9 mouse cellular contexts compared by ENCODE assay signal in genomic region chr2:118659493-118659892, GRCm38 (mm10). TPM values are rescaled to one million over a fixed set of nuclear protein-coding genes. Genes with fewer than 3 reads are reported as not detected.
DNase-seq lines count a peak whose midpoint lies in the region; ATAC-seq and TF ChIP-seq lines count a peak whose summit lies in the region.
"Had no signal": no experiment of that assay in that cellular context is flagged by ENCODE, and none has a peak within 500 bp of the region (broad histone marks: within the 10 kb centered on the region; RNA-seq: fewer than 3 reads in every experiment).

No protein-coding gene starts in this region.

- no peak for TF ChIP-seq CTCF in hindbrain, postnatal 0 days (IDR thresholded peaks at IDR 0.05; ENCODE audit: low read depth)

- no peak for DNase-seq in kidney, postnatal 36 days
- DNase-seq in c-Kit-positive CD71-positive TER-119-positive erythroid progenitor cells, embryonic 14.5 days (ENCODE audit: low spot score) = peak; percentile 71
- DNase-seq in hindbrain, postnatal 0 days (ENCODE audit: low spot score) = no peak
- no peak for DNase-seq in lung, adult 18-20 months
- no peak for DNase-seq in kidney, postnatal 14 days
- no peak for DNase-seq in thymus, adult 18-20 months

- WGBS in kidney, embryonic 14.5 days = 82% methylated on average over 12 of the region's 12 CpGs
- 83% methylated on average over 12 of the region's 12 CpGs for WGBS in hindbrain, postnatal 0 days
- 86% methylated on average over 12 of the region's 12 CpGs for WGBS in midbrain, embryonic 15.5 days

- peak overlapping the region; percentile 53; the same call in 1 of the 2 replicates for H3K9ac ChIP-seq in kidney, embryonic 14.5 days (ENCODE audit: low read depth, low read length)
- no peak overlapping the region; the same call in 1 of the 2 replicates for H3K9ac ChIP-seq in hindbrain, postnatal 0 days (replicated peaks; ENCODE audit: low read length)
- H3K9ac ChIP-seq in midbrain, embryonic 15.5 days = peak overlapping the region; percentile 49

- no peak for ATAC-seq in kidney, embryonic 14.5 days (ENCODE audit: low FRiP score, low TSS enrichment)
- no peak for ATAC-seq in hindbrain, postnatal 0 days
- no peak for ATAC-seq in midbrain, embryonic 15.5 days (replicated peaks)

- H3K9me3 ChIP-seq in kidney, embryonic 14.5 days (ENCODE audit: control insufficient read depth, low read length) = no peaks in the 10 kb centered on the region
- H3K9me3 ChIP-seq in hindbrain, postnatal 0 days (ENCODE audit: low read length) = no peaks in the 10 kb centered on the region
- no peaks in the 10 kb centered on the region for H3K9me3 ChIP-seq in midbrain, embryonic 15.5 days

- H3K36me3 ChIP-seq in kidney, embryonic 14.5 days (ENCODE audit: control insufficient read depth, insufficient read depth, low read length) = no peaks in the 10 kb centered on the region
- H3K36me3 ChIP-seq in hindbrain, postnatal 0 days (ENCODE audit: insufficient read depth, low read length) = no peaks in the 10 kb centered on the region
- H3K36me3 ChIP-seq in midbrain, embryonic 15.5 days (replicated peaks) = no peaks in the 10 kb centered on the region

- H3K4me1 ChIP-seq in kidney, embryonic 14.5 days (ENCODE audit: control insufficient read depth, insufficient read depth, low read length) = peaks cover 19% of the 10 kb centered on the region
- H3K4me1 ChIP-seq in hindbrain, postnatal 0 days (ENCODE audit: insufficient read depth, low read length) = peaks cover 8% of the 10 kb centered on the region; the same call in 1 of the 2 replicates
- peaks cover 38% of the 10 kb centered on the region for H3K4me1 ChIP-seq in midbrain, embryonic 15.5 days

- H3K27me3 ChIP-seq in kidney, embryonic 14.5 days (ENCODE audit: control insufficient read depth, insufficient read depth, low read length) = peaks cover 19% of the 10 kb centered on the region
- no peaks in the 10 kb centered on the region for H3K27me3 ChIP-seq in hindbrain, postnatal 0 days (ENCODE audit: insufficient read depth, low read length)
- no peaks in the 10 kb centered on the region for H3K27me3 ChIP-seq in midbrain, embryonic 15.5 days (replicated peaks)

- H3K4me3 ChIP-seq in kidney, embryonic 14.5 days (ENCODE audit: low read length) = peak overlapping the region; percentile 39; the same call in 1 of the 2 replicates
- H3K4me3 ChIP-seq in hindbrain, postnatal 0 days (ENCODE audit: low read length) = peak overlapping the region; percentile 31; the same call in 1 of the 2 replicates
- peak overlapping the region; percentile 33 for H3K4me3 ChIP-seq in midbrain, embryonic 15.5 days

- H3K27ac ChIP-seq in kidney, embryonic 14.5 days (ENCODE audit: low read depth, low read length) = no peak overlapping the region
- peak overlapping the region; percentile 69; the same call in 1 of the 2 replicates for H3K27ac ChIP-seq in hindbrain, postnatal 0 days
- peak overlapping the region; percentile 82 for H3K27ac ChIP-seq in midbrain, embryonic 15.5 days

- H3K4me2 ChIP-seq in kidney, embryonic 14.5 days (replicated peaks; ENCODE audit: low read depth, low read length) = peak overlapping the region; percentile 53
- H3K4me2 ChIP-seq in hindbrain, postnatal 0 days (ENCODE audit: low read depth, low read length) = peak overlapping the region; percentile 60
- peak overlapping the region; percentile 62 for H3K4me2 ChIP-seq in midbrain, embryonic 15.5 days

RNA-seq across cellular contexts. Expression of gene Pak6, which starts 3.6 kb away (rescaled TPM):
- polyA plus RNA-seq in kidney, embryonic 14.5 days (2014; fragmentation: Nextera tagmentation; extraction: Ambion mirVana) = 0.54 and 0.90 TPM in 2 replicates
- 74.6 and 79.0 TPM in 2 replicates for total RNA-seq in hindbrain, postnatal 0 days (2014; rRNA removed)
- 36.5 and 40.8 TPM in 2 replicates for polyA plus RNA-seq in hindbrain, postnatal 0 days (2015; fragmentation: Nextera tagmentation; extraction: Ambion mirVana)
- polyA plus RNA-seq in midbrain, embryonic 15.5 days (2015; fragmentation: Nextera tagmentation; extraction: Ambion mirVana) = 67.8 and 69.1 TPM in 2 replicates
- total RNA-seq: gastrocnemius, adult 18-20 months had no signal

RNA-seq across cellular contexts. Expression of gene Ankrd63, which starts 44.3 kb away (rescaled TPM):
- 0.24 and 0.65 TPM in 2 replicates for polyA plus RNA-seq in kidney, embryonic 14.5 days (2014; fragmentation: Nextera tagmentation; extraction: Ambion mirVana)
- total RNA-seq in hindbrain, postnatal 0 days (2014; rRNA removed) = 0.18 TPM in 1 of 2 replicates, not detected in the other
- polyA plus RNA-seq in hindbrain, postnatal 0 days (2015; fragmentation: Nextera tagmentation; extraction: Ambion mirVana) = 0.08 TPM in 1 of 2 replicates, not detected in the other
- not detected in 2 replicates for polyA plus RNA-seq in midbrain, embryonic 15.5 days (2015; fragmentation: Nextera tagmentation; extraction: Ambion mirVana)
- total RNA-seq: gastrocnemius, adult 18-20 months had no signal

Comparison
In these comparisons a context has a peak if more than half of its experiments do, and no peak if none do; other contexts are left out.
1. RNA of gene Pak6, which starts 3.6 kb away (polyA plus RNA-seq): 67.8 to 69.1 TPM in midbrain, embryonic 15.5 days and 36.5 to 40.8 TPM in hindbrain, postnatal 0 days; 0.54 to 0.90 TPM in kidney, embryonic 14.5 days; every median in the first group is over 10 times any median in the second.
2. Peak in every context shown above with its lines, with median percentiles within 50 percentile points of each other: H3K4me2 ChIP-seq and H3K4me3 ChIP-seq.